Mouse (Mus musculus): Measurements from ENCODE around the gene Hmx2. TPM values are rescaled to one million over a fixed set of nuclear protein-coding genes. Genes with fewer than 3 reads are reported as not detected.

Gene Hmx2
- polyA plus RNA-seq (2017; shearing (Covaris generic)), result not detected

GRCm38 (mm10) chr7:131548473-131548872 is at the start of gene Hmx2:
TSS of gene Hmx2 (plus strand) at chr7:131548773.

GRCm38 (mm10) chr7:131542115-131542871 is 6.3 kb upstream of the Hmx2 start, which contains the start of gene Hmx3:
TSS of gene Hmx3 (plus strand) at chr7:131542867.

GRCm38 (mm10) chr7:131559986-131560696 is 11.6 kb downstream of the Hmx2 start, which contains the start of gene Bub3:
TSS of gene Bub3 (plus strand) at chr7:131560222.

Other genes starting within 250 kb of the Hmx2 start
- gene Cuzd1, start 226.5 kb upstream of the Hmx2 start, polyA plus RNA-seq (2017; shearing (Covaris generic)), result not detected
- not detected for gene Fam24b, start 219.3 kb upstream of the Hmx2 start, polyA plus RNA-seq (2017; shearing (Covaris generic))
- not detected for gene Fam24a, start 214.9 kb upstream of the Hmx2 start, polyA plus RNA-seq (2017; shearing (Covaris generic))
- gene 2310057M21Rik, start 186.0 kb upstream of the Hmx2 start, polyA plus RNA-seq (2017; shearing (Covaris generic)), result 12.0 TPM
- gene Pstk, start 177.6 kb upstream of the Hmx2 start, polyA plus RNA-seq (2017; shearing (Covaris generic)), result 31.0 TPM
- 31.5 TPM for gene Ikzf5, start 138.3 kb upstream of the Hmx2 start, polyA plus RNA-seq (2017; shearing (Covaris generic))
- 50.6 TPM for gene Acadsb, start 138.2 kb upstream of the Hmx2 start, polyA plus RNA-seq (2017; shearing (Covaris generic))
- not detected for gene Hmx3, start 5.9 kb upstream of the Hmx2 start, polyA plus RNA-seq (2017; shearing (Covaris generic))
- 81.2 TPM for gene Bub3, start 11.4 kb downstream of the Hmx2 start, polyA plus RNA-seq (2017; shearing (Covaris generic))